Mouse (Mus musculus) left cerebral cortex, postnatal 4 days (tissue): ENCODE measurements around the gene Tbc1d8. TPM values are rescaled to one million over a fixed set of nuclear protein-coding genes. Genes with fewer than 3 reads are reported as not detected.

Source experiments
- DNase-seq: peaks from one replicate; pipeline ENCODE4 v3.0.0-alpha.2; 2022
- intact Hi-C: fragments of 180-260 bp; cut with DNase I; formaldehyde crosslinking; loops from one replicate; pipeline ENCODE4 v1.15.1; 2025
- total RNA-seq, 2 experiments: library from RNA; stranded (reverse); gene quantifications; 2 replicates each; pipeline ENCODE4 v1.2.3; 2021

Tbc1d8 gene
- total RNA-seq, 2 experiments from 2014 or later, result 21.0 to 21.1 TPM

- no peak for DNase-seq
- intact Hi-C loops, result no loop called here
Observed at GRCm38 (mm10) chr1:39327546-39327945, 151.0 kb downstream of the Tbc1d8 start.

GRCm38 (mm10) chr1:39325228-39325627 lies 153.3 kb downstream of the Tbc1d8 start:
- intact Hi-C loops, result no loop called here
- no peak for DNase-seq

DNA sequence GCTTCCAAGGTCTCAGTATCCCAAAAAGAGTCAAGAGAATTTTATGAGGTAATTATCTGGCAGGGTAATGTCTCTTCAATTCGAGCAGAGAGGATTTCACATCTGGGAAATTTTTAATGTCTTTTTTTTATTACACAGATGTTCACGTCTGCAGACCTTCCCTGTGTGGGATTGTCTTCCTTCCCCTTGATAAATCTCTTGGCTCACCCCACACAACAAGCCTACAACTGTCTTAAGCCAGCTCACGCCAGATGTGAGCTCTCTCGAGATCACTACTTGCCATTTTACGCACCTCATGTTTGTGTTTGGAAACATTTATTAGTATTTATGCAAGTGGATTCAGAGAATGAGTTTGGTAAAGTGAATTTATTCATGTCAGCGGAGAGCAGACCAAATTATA lies 156.6 kb downstream of the Tbc1d8 start:
- intact Hi-C loops, result no loop called here
- DNase-seq, result no peak

Other genes starting within 250 kb of the Tbc1d8 start
- 100 to 1,000 TPM; 682 to 756 TPM for gene Rpl31, start 110.9 kb downstream of the Tbc1d8 start, total RNA-seq
- 10 to 100 TPM; 21.6 to 23.6 TPM for gene Cnot11, start 56.2 kb upstream of the Tbc1d8 start, total RNA-seq
- 10 to 100 TPM; 21.1 to 23.4 TPM for gene Rnf149, start 98.7 kb upstream of the Tbc1d8 start, total RNA-seq
- gene Creg2, start 172.7 kb upstream of the Tbc1d8 start, total RNA-seq, result 10 to 100 TPM; 20.7 to 21.2 TPM
- under 1 TPM; 0.28 to 0.76 TPM for gene Rfx8, start 242.2 kb upstream of the Tbc1d8 start, total RNA-seq